Mouse (Mus musculus) gonadal fat pad, adult 2 months (tissue): ENCODE results near the gene Fgl2. TPM values are rescaled to one million over a fixed set of nuclear protein-coding genes. Genes with fewer than 3 reads are reported as not detected.
"Not testable (repeated sequence)": the region's sequence is repeated elsewhere in the genome, so short reads cannot be mapped to it uniquely, and the experiment has no call there.

Experiments used
- DNase-seq: peaks from one replicate; pipeline ENCODE4 v3.0.0-alpha.2; 2012; ENCODE audit warnings: low read depth
- polyA plus RNA-seq: library from polyadenylated mRNA; depleted of rRNA; stranded (reverse); fragments of >200 nt; gene quantifications from 2 replicates; pipeline ENCODE4 v1.2.3, GENCODE M21; 2012; rRNA removed

The Fgl2 gene
- 11.5 and 20.2 TPM in 2 replicates for polyA plus RNA-seq

- DNase-seq, result no peak
Measured at GRCm38 (mm10) chr5:21372493-21373179, at the start of gene Fgl2. TSS of gene Fgl2 (plus strand) at chr5:21372642.

DNA sequence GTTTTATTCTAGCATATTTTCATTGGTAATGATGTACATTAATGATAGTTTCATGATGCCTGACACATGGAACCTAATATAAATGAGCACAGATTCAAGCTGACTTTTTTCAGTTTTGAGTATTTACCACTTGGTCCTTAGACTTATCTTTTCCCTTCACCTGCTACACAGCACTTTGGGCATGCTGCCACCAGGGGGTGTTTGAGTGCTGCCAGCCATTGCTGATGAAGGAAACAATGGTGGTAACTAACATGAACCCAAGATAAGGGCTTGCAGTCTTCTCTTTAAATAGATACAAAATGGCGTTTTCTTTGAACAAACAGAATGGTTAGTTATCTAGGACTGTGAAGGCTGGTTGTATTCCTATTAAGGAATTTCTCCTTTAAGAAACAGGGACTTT, 45.9 kb upstream of the Fgl2 start:
- no peak for DNase-seq

DNA sequence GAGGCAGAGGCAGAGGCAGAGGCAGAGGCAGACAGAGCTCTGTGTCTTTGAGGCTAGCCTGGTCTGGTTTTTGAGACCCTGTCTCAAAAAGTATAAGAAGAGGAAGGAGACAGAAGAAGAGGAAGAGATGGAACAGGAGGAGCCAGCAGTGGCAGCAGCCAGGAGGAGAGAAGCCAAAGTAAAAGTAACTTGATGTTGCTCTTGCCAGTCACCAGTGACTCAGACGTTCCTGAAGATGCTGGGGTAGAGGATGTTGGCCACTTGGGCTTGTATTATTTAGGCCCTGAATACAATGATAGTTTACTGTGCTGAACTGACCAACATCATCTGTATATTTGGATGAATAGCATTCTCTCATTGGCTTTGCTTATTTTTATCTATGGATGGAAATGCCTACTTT, 43.9 kb upstream of the Fgl2 start:
- DNase-seq, result no peak

DNA sequence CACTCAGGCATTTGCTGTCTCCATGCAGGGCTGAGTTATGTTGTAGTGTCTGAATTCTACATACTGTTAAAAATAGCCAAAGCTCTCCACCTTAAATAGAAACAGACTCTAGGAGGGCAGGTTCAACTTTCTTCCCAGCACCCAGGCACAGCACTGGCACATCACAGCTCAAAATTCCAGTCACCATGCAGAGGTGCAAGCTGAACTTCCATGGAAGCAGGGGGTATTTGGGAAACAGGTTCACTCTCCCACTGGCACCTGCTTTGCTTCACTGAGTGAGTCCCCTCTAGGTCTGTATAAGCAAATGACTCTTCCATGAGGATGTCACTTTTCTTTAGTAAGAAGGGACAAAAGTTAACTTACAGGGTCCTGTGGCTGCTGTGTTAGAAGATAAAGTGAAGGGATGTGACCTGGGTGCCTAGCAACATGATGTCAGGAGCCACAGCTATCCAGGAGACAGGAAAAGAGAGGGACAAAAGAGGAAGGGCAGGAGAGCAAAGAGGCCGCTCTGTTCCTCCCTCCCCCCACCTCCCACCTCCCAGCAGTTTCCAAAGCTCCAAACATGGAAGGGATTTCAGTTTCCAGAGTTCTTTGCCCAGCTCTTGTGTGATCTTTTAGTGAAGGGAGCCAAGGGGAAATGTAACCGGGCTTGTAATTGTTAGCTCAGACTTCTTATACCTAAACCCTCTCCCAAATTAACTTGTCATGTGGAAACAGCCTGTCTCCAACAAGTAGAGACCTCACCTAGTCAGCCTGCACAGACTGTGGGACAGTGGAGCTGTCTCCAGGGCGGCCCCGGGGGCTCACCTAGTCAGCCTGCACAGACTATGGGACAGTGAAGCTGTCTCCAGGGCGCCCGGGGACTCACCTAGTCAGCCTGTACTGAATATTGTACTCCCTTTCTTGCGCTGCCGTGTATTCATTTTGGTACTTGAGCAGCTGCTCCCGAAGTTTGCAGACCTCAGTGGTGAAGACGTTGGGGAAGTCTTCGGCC, 42.5 kb upstream of the Fgl2 start:
- no peak for DNase-seq

- DNase-seq, result no peak
Measured at GRCm38 (mm10) chr5:21331656-21332055, 40.8 kb upstream of the Fgl2 start.

- DNase-seq, result no peak
Measured at GRCm38 (mm10) chr5:21332119-21332518, 40.3 kb upstream of the Fgl2 start.

- DNase-seq, result not testable (repeated sequence)
Measured at GRCm38 (mm10) chr5:21342265-21342664, 30.2 kb upstream of the Fgl2 start.

GRCm38 (mm10) chr5:21348366-21348765, 24.1 kb upstream of the Fgl2 start:
- DNase-seq, result peak; percentile 6

DNA sequence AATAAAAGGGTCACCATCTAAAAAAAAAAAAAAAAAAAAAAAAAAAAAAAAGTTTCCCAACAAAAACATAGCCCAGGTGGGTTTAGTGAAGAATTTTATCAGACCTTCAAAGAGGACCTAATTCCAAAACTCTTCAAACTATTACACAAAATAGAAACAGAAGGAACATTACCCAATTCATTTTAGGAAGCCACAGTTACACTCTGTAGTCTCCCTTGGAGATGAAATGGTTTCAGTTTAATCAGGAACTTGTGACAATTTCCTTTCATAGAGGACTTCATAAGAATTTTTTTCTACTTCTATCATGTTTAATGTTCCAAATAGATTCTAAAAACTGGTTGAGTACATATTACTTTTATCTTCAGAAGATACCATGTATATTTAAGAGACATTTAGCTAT, 20.8 kb upstream of the Fgl2 start:
- no peak for DNase-seq

GRCm38 (mm10) chr5:21358648-21359047, 13.8 kb upstream of the Fgl2 start:
- no peak for DNase-seq

DNA sequence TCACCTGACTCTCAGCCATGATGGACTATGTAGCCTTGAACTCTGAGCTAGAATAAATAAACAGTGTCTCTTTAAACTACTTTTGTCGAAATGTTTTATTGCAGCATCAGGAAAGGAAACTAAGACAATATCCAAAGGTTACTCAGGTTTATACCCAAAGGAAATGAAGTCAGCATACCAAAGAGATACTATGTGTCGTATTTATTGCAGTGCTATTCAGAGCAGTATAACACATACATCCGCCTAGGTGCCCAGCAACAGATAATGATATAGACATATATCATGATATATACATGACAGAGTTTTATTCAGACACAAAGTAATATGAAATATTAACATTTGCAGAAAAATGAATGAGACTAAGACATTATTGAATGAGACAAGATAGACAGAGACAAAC, 9.1 kb upstream of the Fgl2 start:
- no peak for DNase-seq

- no peak for DNase-seq
Measured at GRCm38 (mm10) chr5:21366338-21367053, 5.9 kb upstream of the Fgl2 start.

DNA sequence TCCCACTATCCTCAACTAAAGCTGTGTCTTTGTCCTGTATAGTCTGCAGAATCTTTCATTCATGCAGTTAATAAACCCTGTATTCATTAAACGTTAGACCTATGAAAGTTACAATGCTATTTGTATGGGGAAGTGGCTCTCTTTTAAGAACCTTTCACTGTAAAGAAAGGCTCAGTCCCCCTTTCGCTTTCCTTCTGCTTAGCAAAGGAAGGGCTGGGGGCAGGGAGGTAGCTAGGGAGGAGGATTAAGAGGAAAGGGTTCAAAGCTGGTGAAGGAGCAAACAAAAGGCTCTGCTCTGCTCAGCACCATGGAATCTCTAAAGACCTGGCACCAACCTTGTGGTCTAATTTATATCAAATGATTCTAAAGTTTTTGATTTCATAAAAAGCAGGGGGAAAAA, 4.9 kb upstream of the Fgl2 start:
- DNase-seq, result no peak

DNA sequence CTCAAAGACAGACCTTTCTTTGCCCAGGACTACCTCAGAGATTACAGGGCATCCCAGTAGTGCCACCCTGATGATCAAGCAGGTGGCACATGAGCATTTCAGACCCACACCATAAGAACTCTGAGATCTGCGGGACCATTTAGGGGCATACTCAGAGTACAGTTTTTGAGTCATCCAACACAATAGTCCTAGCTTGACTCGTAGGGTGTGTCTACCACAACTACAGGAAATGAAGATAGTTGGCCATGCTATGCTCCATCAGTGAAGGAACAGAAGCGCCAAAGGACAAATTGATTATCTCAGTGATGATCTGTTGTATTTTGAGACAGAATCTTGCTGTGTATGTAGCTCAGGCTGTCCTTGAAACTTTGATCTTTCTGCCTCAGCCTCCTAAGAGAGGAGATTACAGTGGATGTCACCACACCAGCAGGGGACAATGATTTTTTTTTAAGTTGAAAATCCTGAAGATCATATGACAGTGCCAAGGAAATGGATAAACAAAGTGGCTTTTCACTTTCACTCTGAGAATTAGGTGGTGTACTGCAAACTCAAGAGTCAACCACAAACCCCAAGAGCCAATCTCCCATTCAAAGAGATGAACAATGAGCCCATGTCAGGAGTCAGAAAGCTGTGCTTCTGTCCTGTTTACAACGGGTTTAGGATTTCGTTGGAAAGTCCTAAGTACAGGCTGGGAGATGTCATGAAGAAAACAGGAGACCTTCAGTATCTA, 2.1 kb upstream of the Fgl2 start:
- no peak for DNase-seq

- no peak for DNase-seq
Measured at GRCm38 (mm10) chr5:21371920-21372319, 522 bp upstream of the Fgl2 start.

DNA sequence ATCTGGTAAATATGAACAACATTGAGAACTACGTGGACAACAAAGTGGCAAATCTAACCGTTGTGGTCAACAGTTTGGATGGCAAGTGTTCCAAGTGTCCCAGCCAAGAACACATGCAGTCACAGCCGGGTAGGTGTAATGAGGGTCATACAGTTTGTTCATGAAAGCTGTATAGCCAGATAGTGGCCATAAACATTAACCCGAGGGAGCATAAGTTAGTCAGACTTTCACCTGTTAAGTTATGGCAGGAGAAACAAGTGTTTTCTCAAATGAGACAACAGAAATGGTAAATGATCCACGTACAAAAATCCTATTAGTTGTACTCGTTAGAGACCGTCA, 707 bp downstream of the Fgl2 start:
- DNase-seq, result no peak

DNA sequence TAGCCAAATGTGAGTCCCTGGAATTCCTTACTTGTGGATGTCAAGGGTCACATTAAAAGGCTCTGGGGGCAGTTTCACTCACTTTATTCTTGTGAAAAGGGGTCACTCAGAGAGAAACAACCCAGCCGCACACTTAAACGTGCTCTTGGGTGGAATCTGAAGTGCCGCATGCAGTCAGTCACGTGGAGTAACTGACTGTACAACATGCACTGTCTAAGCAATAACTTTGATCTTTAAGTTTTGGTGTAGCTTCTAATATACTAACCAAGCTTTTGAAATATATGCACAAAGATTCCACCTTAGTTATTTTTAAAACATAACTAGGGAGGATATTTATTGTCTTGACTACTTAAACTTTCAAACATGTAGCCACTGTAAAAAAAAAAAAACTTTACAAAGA, 4.5 kb downstream of the Fgl2 start:
- no peak for DNase-seq

DNA sequence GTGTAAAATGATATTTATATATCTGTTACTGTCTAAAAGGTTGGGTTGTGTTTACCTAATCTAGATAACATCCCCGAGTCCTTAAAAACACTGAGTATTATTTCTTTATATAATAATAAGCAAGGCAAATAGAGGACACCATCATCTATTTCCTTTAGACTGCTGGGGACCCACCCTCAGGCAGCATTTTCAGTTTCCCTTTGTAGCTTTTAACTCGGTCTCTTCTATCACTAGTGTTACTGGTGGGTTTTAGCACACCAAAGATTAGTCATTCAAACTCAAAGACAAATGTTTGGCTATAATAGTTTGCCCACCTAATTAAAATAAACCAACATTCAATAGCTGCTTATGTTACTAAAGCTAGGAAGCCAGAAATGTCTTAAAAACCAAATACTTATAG, 6.0 kb downstream of the Fgl2 start:
- DNase-seq, result no peak

- DNase-seq, result no peak
Measured at GRCm38 (mm10) chr5:21381986-21382385, 9.5 kb downstream of the Fgl2 start.

DNA sequence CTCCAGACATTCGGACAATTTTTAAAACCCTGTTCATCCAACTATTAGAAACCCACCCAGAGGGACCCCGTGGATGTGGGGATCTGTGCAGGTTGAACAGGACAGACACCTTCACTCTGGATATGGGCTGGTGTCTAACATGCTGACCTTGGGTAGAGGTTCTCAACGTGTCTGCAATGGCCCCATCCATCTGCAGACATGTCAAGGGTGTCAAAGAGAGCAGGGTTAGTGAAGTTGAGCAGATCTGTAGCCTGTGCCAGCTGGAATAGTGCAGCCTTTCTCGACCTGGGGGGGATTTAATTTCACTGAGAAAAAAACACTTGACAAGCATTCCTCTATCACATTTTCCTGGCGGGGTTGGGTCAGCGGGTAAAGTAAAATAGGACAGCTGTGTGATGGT, 10.2 kb downstream of the Fgl2 start:
- DNase-seq, result no peak

- DNase-seq, result no peak
Measured at GRCm38 (mm10) chr5:21383392-21384251, 11.2 kb downstream of the Fgl2 start.
